Mouse (Mus musculus): ENCODE results near the gene Nxn.

- TF ChIP-seq CTCF (IDR thresholded peaks at IDR 0.05; ENCODE audit: extremely low read depth, insufficient read length, insufficient replicate concordance, low read depth, low read length) (no peak), POLR2A (IDR thresholded peaks at IDR 0.05; ENCODE audit: low read depth, low read length) (no peak)
These were observed 14.6 kb downstream of the Nxn start for GRCm38 (mm10) chr11:76384307-76384706.
